Mouse (Mus musculus) C2C12 (cell line): Measurements from ENCODE around the gene Apoc4.

ENCODE experiments used
- CTCF ChIP-seq: IDR thresholded peaks from one replicate; pipeline ENCODE4 v1.5.1; 2011; ENCODE audit not compliant: control insufficient read depth, insufficient read depth, insufficient read length
- MYOG ChIP-seq: IDR thresholded peaks from one replicate; pipeline ENCODE4 v1.6.1; 2011; ENCODE audit not compliant: control insufficient read depth, insufficient read length; ENCODE audit errors: extremely low read depth

GRCm38 (mm10) chr7:19699827-19700148, 18.5 kb upstream of the Apoc4 start:
- TF ChIP-seq CTCF = no peak
- TF ChIP-seq MYOG = no peak
